Mouse (Mus musculus) neural tube, postnatal 0 days (tissue): ENCODE data around the gene Olfm1. TPM values are rescaled to one million over a fixed set of nuclear protein-coding genes. Genes with fewer than 3 reads are reported as not detected.

Experiments used
- polyA plus RNA-seq: library from polyadenylated mRNA; unstranded; fragments of >200 nt; fragmentation: Nextera tagmentation; extraction: Ambion mirVana; gene quantifications from 2 replicates; pipeline ENCODE4 v1.2.1, GENCODE M21; 2015

Gene Olfm1
- polyA plus RNA-seq, result 407 and 436 TPM in 2 replicates

DNA sequence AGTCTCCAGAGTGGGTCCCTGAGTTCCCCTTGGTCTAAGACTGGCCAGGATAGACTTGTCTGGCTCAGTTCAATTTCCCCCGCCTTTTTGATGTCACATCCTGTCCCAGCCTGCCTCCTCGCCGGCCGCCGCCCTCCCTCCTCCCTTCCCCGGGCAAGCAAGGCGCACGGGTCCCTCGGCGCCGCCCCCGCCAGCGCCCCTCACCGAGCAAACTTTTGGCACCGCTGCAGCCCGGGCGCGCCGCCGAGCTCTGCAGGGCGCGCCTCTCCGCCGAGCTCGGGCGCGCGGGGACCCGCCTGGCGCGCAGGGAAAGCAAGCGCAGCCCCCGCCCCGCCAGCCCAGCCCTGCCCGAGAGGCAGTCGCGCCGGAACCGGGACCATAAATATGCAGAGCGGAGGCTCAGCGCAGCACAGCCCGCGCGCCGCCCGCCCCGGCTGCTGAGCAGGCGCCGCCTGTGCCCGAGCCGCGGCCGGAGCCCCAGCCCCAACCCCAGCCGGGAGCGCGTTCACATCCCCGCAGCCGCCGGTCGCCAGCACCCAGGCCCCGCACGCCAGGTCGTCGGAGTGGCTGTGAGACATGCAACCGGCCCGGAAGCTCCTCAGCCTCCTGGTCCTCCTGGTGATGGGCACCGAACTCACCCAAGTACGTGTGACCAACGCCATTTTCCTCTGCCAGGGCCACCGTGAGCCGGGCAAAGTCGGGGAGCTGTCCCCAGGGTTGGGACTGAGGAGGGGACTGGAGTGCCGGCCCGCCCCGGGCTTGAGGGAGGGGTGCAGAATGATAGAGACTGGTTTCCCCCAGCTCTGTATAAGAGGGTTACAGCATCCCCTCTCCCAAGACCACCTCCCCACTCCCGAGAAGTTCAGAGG, at the start of gene Olfm1:
Gene Olfm1 (plus strand): TSS at position 172 of the 869 bp plus-strand sequence.

Other genes starting within 250 kb of the Olfm1 start
- gene Fcnb, start 108.1 kb upstream of the Olfm1 start, polyA plus RNA-seq, result not detected in 2 replicates